Mouse (Mus musculus) midbrain, embryonic 13.5 days (tissue): ENCODE measurements at regions not wholly inside any gene's neighbourhood (a gene's known extent, or its start where the extent isn't known, plus 50 kb on each side); places are given as distances from the start of the nearest gene placed in this dataset.
"Not testable (repeated sequence)": the region's sequence is repeated elsewhere in the genome, so short reads cannot be mapped to it uniquely, and the experiment has no call there.

Experiments
- ATAC-seq: fragments of 200-750 bp; cut with Nextera tagmentation; 2 replicates; pipeline ENCODE4 v1.8.0; 2017; ENCODE audit warnings: mild to moderate bottlenecking, moderate TSS enrichment, moderate library complexity
- H3K27ac ChIP-seq: fragments of 300-500 bp; sonication (generic); 2 replicates; pipeline ENCODE4 v1.5.1; 2015; ENCODE audit warnings: inconsistent platforms, mild to moderate bottlenecking, moderate library complexity
- H3K27me3 ChIP-seq: fragments of 300-500 bp; sonication (generic); 2 replicates; pipeline ENCODE4 v1.6.1; 2015; ENCODE audit warnings: mild to moderate bottlenecking, inconsistent platforms
- H3K36me3 ChIP-seq: fragments of 300-500 bp; sonication (generic); 2 replicates; pipeline ENCODE4 v1.6.1; 2015; ENCODE audit warnings: mild to moderate bottlenecking, inconsistent platforms
- H3K4me1 ChIP-seq: fragments of 300-500 bp; sonication (generic); replicated peaks from 2 replicates; pipeline ENCODE4 v1.6.1; 2015; ENCODE audit warnings: inconsistent platforms
- H3K4me2 ChIP-seq: fragments of 300-500 bp; sonication (generic); replicated peaks from 2 replicates; pipeline ENCODE4 v1.6.1; 2015; ENCODE audit warnings: moderate library complexity, mild to moderate bottlenecking, inconsistent platforms
- H3K4me3 ChIP-seq: fragments of 300-500 bp; sonication (generic); replicated peaks from 2 replicates; pipeline ENCODE4 v1.5.1; 2015; ENCODE audit warnings: mild to moderate bottlenecking, inconsistent platforms
- H3K9ac ChIP-seq: fragments of 300-500 bp; sonication (generic); replicated peaks from 2 replicates; pipeline ENCODE4 v1.6.1; 2015; ENCODE audit warnings: mild to moderate bottlenecking, inconsistent platforms
- H3K9me3 ChIP-seq: fragments of 300-500 bp; sonication (generic); 2 replicates; pipeline ENCODE4 v1.6.1; 2016; ENCODE audit warnings: mild to moderate bottlenecking, inconsistent platforms
- WGBS: fragments of 180-500 bp; shearing (Covaris S2); methylation state at CpG from one replicate; pipeline ENCODE4 v1.1.7; 2015; 5-methylcytosine and 5-hydroxymethylcytosine counted together

DNA sequence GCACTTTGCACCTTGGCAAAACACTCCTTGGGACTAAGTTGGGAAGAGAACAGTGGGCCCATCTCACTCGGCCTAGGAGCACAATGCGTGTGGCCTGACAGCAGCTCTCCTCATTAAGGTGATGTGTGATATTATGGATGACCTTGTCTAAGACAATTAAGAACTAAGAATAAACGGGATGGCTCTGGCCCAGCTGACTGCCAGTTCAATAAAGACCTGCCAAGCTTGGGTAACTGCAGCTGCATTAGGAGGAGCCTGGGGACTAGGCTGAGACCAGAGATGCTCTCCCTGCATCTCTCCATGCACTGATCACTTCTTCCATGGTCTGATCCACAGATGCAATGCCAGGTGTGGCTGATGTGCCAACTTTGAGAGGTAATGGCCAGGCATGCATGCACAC lies 356.7 kb downstream of the Fut8 start:
- Histone ChIP-seq H3K9me3 (no peaks in the 10 kb centered on the region), H3K27ac (no peak overlapping the region), H3K9ac (no peak overlapping the region), H3K27me3 (no peaks in the 10 kb centered on the region), H3K4me3 (no peak overlapping the region), H3K4me1 (peaks cover 18% of the 10 kb centered on the region; the same call in 1 of the 2 replicates), H3K4me2 (no peak overlapping the region), H3K36me3 (no peaks in the 10 kb centered on the region)
- ATAC-seq: no peak
- 56% methylated on average over 3 of the region's 3 CpGs for WGBS

- WGBS: 90% methylated on average over 5 of the region's 5 CpGs
- H3K4me1 ChIP-seq: peaks cover 18% of the 10 kb centered on the region; the same call in 1 of the 2 replicates
- H3K27me3 ChIP-seq: no peaks in the 10 kb centered on the region
- H3K36me3 ChIP-seq: no peaks in the 10 kb centered on the region
- no peak overlapping the region for H3K4me2 ChIP-seq
- H3K27ac ChIP-seq: no peak overlapping the region
- no peak overlapping the region for H3K9ac ChIP-seq
- ATAC-seq: no peak
- H3K4me3 ChIP-seq: no peak overlapping the region
- H3K9me3 ChIP-seq: no peaks in the 10 kb centered on the region
These were observed 357.9 kb downstream of the Fut8 start for GRCm38 (mm10) chr12:77595821-77596220.

DNA sequence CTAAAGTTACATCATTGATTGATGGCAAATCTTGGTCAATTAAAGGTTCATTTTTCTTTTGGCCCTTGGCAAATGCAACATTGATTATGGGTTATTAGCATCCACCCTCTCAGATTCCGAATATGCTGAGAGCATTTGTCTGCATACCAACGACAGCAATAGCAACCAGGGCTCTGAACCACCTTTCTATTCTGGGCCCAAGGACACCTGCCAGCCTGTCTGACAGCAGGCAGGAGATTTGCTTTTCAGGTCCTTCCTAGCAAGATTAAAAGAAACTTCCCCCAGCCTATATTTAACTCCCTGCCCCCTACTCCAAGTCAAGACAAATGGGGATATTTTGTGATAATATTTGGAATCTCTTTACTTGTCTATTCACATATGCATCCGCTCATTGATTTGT lies 358.8 kb downstream of the Fut8 start:
- Histone ChIP-seq H3K36me3 (no peaks in the 10 kb centered on the region), H3K9me3 (no peaks in the 10 kb centered on the region), H3K27me3 (no peaks in the 10 kb centered on the region), H3K4me2 (no peak overlapping the region), H3K4me1 (peaks cover 18% of the 10 kb centered on the region; the same call in 1 of the 2 replicates), H3K4me3 (no peak overlapping the region), H3K9ac (no peak overlapping the region), H3K27ac (no peak overlapping the region)
- no peak for ATAC-seq
- WGBS: 74% methylated on average over 3 of the region's 3 CpGs

DNA sequence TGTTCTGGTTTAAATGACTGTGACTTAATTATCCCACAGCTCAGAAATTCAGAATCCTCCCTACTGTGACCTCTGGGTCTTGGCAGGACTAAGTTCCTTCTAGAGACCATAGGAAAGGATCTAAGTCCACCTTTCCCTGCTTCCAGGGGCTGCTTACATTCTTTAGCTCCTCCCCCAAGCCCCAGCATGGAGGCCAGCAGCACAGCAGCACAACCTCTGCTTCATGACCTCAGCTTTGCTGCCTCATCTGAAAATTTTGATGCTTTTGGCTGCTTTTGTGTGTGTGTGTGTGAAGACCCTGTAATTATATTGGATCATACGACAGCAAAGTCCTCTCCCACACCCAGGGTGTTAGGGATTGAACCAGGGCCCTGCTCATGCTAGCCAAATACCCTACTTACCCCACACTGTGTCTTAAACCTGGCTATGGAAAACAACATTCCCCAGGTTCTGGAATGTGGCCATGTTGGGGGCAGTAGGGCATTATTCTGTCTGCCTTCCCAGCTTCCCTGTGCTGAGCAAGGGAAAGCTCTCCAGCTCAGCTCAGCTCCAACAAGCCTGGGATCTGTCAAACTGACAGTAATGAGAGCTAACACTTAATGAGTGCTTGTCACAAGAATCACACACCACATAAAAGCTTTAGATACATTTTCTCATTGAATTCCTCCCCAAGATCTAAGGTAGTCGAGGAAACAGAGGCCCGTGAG lies 359.9 kb downstream of the Fut8 start:
- Histone ChIP-seq H3K4me3 (no peak overlapping the region), H3K4me2 (no peak overlapping the region), H3K9ac (no peak overlapping the region), H3K36me3 (no peaks in the 10 kb centered on the region), H3K4me1 (peaks cover 18% of the 10 kb centered on the region; the same call in 1 of the 2 replicates), H3K9me3 (no peaks in the 10 kb centered on the region), H3K27me3 (no peaks in the 10 kb centered on the region), H3K27ac (peak overlapping the region; percentile 15; the same call in 1 of the 2 replicates)
- ATAC-seq: peak; percentile 55; the same call in 1 of the 2 replicates
- 31% methylated on average over 3 of the region's 3 CpGs for WGBS

- Histone ChIP-seq H3K4me2 (no peak overlapping the region), H3K9me3 (no peaks in the 10 kb centered on the region), H3K9ac (no peak overlapping the region), H3K4me1 (peaks cover 18% of the 10 kb centered on the region; the same call in 1 of the 2 replicates), H3K36me3 (no peaks in the 10 kb centered on the region), H3K4me3 (no peak overlapping the region), H3K27ac (peak overlapping the region; percentile 6; the same call in 1 of the 2 replicates), H3K27me3 (no peaks in the 10 kb centered on the region)
- ATAC-seq: no peak
- 56% methylated on average over 7 of the region's 7 CpGs for WGBS
These were observed 360.4 kb downstream of the Fut8 start for GRCm38 (mm10) chr12:77598334-77598715.

DNA sequence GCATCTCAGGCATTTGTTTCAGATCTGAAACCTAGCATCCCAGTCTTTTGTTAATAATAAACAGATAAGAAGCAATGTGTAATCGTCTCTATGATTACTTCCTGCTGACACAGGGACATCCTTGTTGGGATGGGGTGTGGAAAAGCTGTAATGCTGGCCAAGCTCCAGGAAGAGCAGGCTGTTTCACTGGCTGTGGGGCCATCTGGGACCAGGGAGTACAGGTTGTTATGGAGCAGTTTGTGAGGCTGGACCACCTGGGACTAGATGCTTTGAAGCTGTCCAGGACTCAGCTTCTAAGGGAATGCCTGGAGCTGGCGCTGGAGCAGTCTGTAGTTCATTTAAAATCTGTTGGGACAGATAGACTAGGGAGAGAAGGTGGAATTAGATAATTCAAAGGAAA lies 361.5 kb downstream of the Fut8 start:
- no peak for ATAC-seq

GRCm38 (mm10) chr12:77603832-77604501 lies 366.0 kb downstream of the Fut8 start:
- no peak overlapping the region for H3K9ac ChIP-seq
- no peak overlapping the region for H3K4me2 ChIP-seq
- no peak for ATAC-seq
- no peaks in the 10 kb centered on the region for H3K36me3 ChIP-seq
- 0 out of 2 replicates have a peak, but pooled peaks cover 5% of the 10 kb centered on the region for H3K4me1 ChIP-seq
- H3K9me3 ChIP-seq: no peaks in the 10 kb centered on the region
- no peak overlapping the region for H3K27ac ChIP-seq
- H3K4me3 ChIP-seq: no peak overlapping the region
- H3K27me3 ChIP-seq: no peaks in the 10 kb centered on the region
- 90% methylated on average over 12 of the region's 12 CpGs for WGBS

More for the DNA sequence above, 361.5 kb downstream of the Fut8 start:
- no peak overlapping the region for H3K4me2 ChIP-seq
- H3K4me1 ChIP-seq: peaks cover 18% of the 10 kb centered on the region; the same call in 1 of the 2 replicates
- no peaks in the 10 kb centered on the region for H3K9me3 ChIP-seq
- H3K27me3 ChIP-seq: no peaks in the 10 kb centered on the region
- 72% methylated on average over 2 of the region's 2 CpGs for WGBS
- no peaks in the 10 kb centered on the region for H3K36me3 ChIP-seq
- no peak overlapping the region for H3K9ac ChIP-seq
- no peak overlapping the region for H3K27ac ChIP-seq
- H3K4me3 ChIP-seq: no peak overlapping the region

DNA sequence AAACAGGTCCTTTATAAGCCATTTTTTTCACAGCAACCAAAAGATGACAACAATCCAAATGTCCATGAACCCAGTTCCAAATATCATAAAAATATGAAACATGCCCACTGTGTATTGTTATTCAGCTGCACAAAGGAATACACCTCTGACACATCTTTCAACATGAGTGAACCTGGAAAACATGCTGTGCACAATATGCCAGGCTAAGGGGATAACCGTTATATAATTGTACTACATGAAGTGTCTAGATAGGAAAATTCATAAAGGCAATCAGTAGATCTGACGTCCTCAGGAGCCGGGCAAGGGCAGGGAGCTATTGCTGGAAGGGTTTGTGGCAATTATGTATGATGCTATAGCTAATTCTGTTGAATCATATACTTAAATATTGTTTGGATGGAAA lies 379.6 kb downstream of the Fut8 start:
- WGBS: 94% methylated on average over 3 of the region's 3 CpGs
- no peak overlapping the region for H3K27ac ChIP-seq
- ATAC-seq: no peak

DNA sequence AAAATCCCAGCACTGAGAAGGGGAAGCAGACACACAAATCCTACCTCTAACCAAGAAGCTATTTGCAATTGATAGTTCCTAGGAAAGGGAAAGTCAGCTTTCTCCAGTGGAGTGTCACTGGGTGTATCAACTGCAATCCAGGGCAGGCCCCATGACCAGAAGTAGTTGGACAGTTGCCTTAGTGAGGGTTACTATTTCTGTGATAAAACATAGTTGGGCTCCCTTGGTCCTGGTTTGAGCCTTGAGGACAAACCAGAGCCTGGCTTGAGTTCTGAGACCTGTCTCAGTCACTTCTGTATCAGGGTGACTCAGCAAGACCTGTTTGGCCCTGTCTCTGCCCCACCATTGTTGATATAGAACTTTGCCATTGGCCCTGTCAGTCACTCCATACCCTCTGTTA lies 384.3 kb downstream of the Fut8 start:
- ATAC-seq: no peak
- no peak overlapping the region for H3K27ac ChIP-seq
- no peaks in the 10 kb centered on the region for H3K9me3 ChIP-seq
- no peaks in the 10 kb centered on the region for H3K36me3 ChIP-seq
- no peak overlapping the region for H3K4me3 ChIP-seq
- no peaks in the 10 kb centered on the region for H3K4me1 ChIP-seq
- no peaks in the 10 kb centered on the region for H3K27me3 ChIP-seq
- no peak overlapping the region for H3K4me2 ChIP-seq
- H3K9ac ChIP-seq: no peak overlapping the region

More for the DNA sequence above, 379.6 kb downstream of the Fut8 start:
- H3K36me3 ChIP-seq: no peaks in the 10 kb centered on the region
- no peak overlapping the region for H3K4me3 ChIP-seq
- H3K27me3 ChIP-seq: no peaks in the 10 kb centered on the region
- no peak overlapping the region for H3K9ac ChIP-seq
- H3K4me1 ChIP-seq: no peaks in the 10 kb centered on the region
- no peak overlapping the region for H3K4me2 ChIP-seq
- no peaks in the 10 kb centered on the region for H3K9me3 ChIP-seq

DNA sequence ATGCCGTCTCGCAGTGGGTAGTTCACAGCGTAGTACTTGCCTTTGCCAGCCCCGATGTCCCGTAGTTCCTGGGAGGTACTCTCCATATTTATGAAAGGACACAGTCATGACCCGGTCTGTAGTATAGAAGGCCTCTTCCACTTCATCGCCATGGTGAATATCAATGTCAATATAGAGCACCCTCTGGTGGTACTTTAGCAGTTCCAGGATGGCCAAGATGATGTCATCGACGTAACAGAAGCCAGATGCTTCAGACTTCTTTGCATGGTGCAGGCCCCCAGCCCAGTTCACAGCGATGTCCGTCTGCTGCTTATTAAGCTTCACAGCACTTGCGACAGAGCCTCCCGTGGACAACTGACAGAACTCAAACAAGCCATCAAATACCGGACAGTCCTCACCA lies 386.4 kb downstream of the Fut8 start:
- H3K9me3 ChIP-seq, H3K4me1 ChIP-seq, ATAC-seq, H3K4me2 ChIP-seq, H3K4me3 ChIP-seq, H3K27ac ChIP-seq, H3K9ac ChIP-seq, H3K36me3 ChIP-seq, H3K27me3 ChIP-seq: not testable (repeated sequence)
- 92% methylated on average over 14 of the region's 14 CpGs for WGBS

DNA sequence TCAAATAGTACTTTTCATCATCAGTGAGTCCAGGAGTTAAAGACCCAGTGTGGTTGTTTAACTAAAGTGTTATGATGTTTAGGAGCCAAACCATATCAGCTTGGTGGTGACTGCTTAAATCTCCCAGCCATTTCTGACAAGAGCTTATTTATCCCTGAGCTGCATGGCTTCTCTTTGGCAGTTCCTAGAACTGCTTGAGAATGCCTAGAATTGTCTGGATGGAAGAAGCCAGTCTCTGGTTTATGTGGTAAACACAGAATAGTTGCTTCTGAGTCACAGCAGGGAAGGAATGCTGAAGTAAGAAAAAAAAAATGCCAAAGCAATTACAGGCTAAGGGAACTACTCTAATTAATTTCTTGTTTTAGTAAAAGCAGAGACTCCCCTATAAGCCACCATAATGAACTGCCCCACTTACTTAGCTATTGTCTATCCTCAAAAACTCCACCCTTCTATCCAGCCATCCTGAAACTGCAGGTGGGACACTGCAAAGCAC lies 390.5 kb downstream of the Fut8 start:
- Histone ChIP-seq H3K4me1 (no peaks in the 10 kb centered on the region), H3K36me3 (no peaks in the 10 kb centered on the region), H3K4me3 (no peak overlapping the region), H3K4me2 (no peak overlapping the region), H3K27me3 (no peaks in the 10 kb centered on the region), H3K27ac (no peak overlapping the region), H3K9me3 (no peaks in the 10 kb centered on the region), H3K9ac (no peak overlapping the region)
- ATAC-seq: no peak

- Histone ChIP-seq H3K4me2 (no peak overlapping the region), H3K9ac (no peak overlapping the region), H3K4me1 (peaks cover 10% of the 10 kb centered on the region; the same call in 1 of the 2 replicates), H3K9me3 (no peaks in the 10 kb centered on the region), H3K27me3 (no peaks in the 10 kb centered on the region), H3K4me3 (no peak overlapping the region), H3K36me3 (no peaks in the 10 kb centered on the region), H3K27ac (peak overlapping the region; percentile 37)
- ATAC-seq: peak; percentile 86
- WGBS: 32% methylated on average over 10 of the region's 10 CpGs
These were observed 396.2 kb downstream of the Fut8 start for GRCm38 (mm10) chr12:77633981-77634650.
